Mouse (Mus musculus): ENCODE results near the gene Ncoa7. TPM values are rescaled to one million over a fixed set of nuclear protein-coding genes. Genes with fewer than 3 reads are reported as not detected.
"Not testable (repeated sequence)": the region's sequence is repeated elsewhere in the genome, so short reads cannot be mapped to it uniquely, and the experiment has no call there.

The Ncoa7 gene
- polyA plus RNA-seq, 1 experiment from 2014 or later = 11.5 TPM

DNA sequence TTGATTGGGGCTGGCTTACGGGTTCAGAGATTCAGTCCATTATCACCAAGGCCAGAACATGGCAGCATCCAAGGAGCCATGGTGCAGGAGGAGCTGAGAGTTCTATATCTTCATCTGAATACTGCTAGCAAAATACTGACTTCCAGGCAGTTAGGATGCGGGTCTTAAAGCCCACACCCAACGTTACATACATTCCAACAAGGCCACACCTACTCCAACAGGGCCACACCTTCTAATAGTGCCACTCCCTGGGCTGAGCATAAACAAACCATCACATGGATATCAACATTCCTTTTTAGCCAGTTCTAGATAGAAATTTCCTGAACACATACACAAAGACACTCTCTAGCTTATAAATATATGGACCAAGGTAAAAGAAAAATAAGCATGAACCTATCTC is 173.6 kb downstream of the Ncoa7 start, which contains the start of gene Hint3:
Gene Hint3 (minus strand): TSS at position 120 of the 400 bp plus-strand sequence.
- no peak for TF ChIP-seq CTCF (IDR thresholded peaks at IDR 0.05; ENCODE audit: low read depth)
- H3K27me3 ChIP-seq (ENCODE audit: insufficient read depth, low read length) = no peaks in the 10 kb centered on the region
- no peak for DNase-seq
- no peaks in the 10 kb centered on the region for H3K9me3 ChIP-seq (ENCODE audit: low read depth, low read length)
- no peak within 1 kb of the TSS for H3K4me3 ChIP-seq (ENCODE audit: low read depth, low read length)
- no peak within 1 kb of the TSS for H3K4me2 ChIP-seq
- no peaks in the 10 kb centered on the region for H3K36me3 ChIP-seq (ENCODE audit: insufficient read depth)
- ATAC-seq (ENCODE audit: insufficient read depth) = no peak
- no peak within 1 kb of the TSS for H3K9ac ChIP-seq
- WGBS = 74% methylated on average over 3 of the region's 3 CpGs
- no peak within 1 kb of the TSS for H3K27ac ChIP-seq (ENCODE audit: low read depth)
- H3K4me1 ChIP-seq (ENCODE audit: insufficient read depth) = no peaks in the 10 kb centered on the region

DNA sequence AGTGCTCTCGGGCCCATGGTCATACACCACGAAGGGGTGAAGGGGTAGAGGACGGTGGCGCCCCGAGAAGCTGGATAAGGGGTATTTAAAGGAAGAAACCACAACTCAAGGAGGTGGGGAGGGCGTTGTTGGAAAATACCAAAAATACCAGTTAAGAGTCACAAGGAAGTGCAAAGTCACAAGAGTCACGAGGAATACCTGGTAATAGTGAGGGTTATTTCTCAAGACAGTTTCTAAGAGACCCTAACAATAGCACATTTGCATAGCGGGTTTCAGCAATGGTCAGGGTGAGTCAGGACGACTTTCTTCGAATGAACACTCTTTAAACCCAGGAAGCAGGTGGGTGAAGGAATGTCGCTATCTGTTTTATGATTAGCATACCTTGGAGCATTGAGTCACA is 174.7 kb downstream of the Ncoa7 start:
- H3K9ac ChIP-seq; H3K4me1 ChIP-seq (ENCODE audit: insufficient read depth); H3K9me3 ChIP-seq (ENCODE audit: low read depth, low read length); H3K27ac ChIP-seq (ENCODE audit: low read depth); DNase-seq; H3K36me3 ChIP-seq (ENCODE audit: insufficient read depth); H3K27me3 ChIP-seq (ENCODE audit: insufficient read depth, low read length); H3K4me3 ChIP-seq (ENCODE audit: low read depth, low read length); ATAC-seq (ENCODE audit: insufficient read depth); H3K4me2 ChIP-seq: not testable (repeated sequence)
- 88% methylated on average over 11 of the region's 11 CpGs for WGBS

DNA sequence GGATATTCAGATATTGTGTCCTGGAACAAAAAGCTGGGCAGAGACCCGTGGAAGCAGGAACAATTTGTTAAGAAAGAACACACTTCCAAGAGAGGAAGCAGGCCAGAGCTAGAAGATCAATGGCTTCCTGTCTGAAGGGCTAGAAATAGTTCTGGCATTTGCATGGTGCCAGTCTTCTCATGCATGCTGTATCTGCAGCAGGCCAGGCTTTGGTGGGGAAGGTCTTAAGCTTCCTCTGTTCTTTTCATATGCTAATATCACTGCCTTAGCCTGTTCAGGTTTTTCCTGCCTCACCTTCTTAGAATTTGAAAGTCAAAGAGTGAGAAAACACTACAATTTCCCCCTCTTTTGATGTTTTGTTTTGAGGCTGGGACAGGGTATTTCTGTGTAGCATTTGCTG is 175.6 kb downstream of the Ncoa7 start:
- peak; percentile 49; the same call in 1 of the 2 replicates for ATAC-seq (ENCODE audit: insufficient read depth)
- H3K27me3 ChIP-seq (ENCODE audit: insufficient read depth, low read length) = no peaks in the 10 kb centered on the region
- no peak for TF ChIP-seq CTCF (IDR thresholded peaks at IDR 0.05; ENCODE audit: low read depth)
- no peaks in the 10 kb centered on the region for H3K4me1 ChIP-seq (ENCODE audit: insufficient read depth)
- no peaks in the 10 kb centered on the region for H3K9me3 ChIP-seq (ENCODE audit: low read depth, low read length)
- H3K27ac ChIP-seq (ENCODE audit: low read depth) = no peak overlapping the region
- H3K9ac ChIP-seq = no peak overlapping the region
- DNase-seq = peak; percentile 28
- no peaks in the 10 kb centered on the region for H3K36me3 ChIP-seq (ENCODE audit: insufficient read depth)
- 26% methylated on average over 1 of the region's 1 CpGs for WGBS
- no peak overlapping the region for H3K4me2 ChIP-seq
- H3K4me3 ChIP-seq (ENCODE audit: low read depth, low read length) = no peak overlapping the region

GRCm38 (mm10) chr10:30624161-30625019 is 178.7 kb downstream of the Ncoa7 start:
- Histone ChIP-seq H3K27ac (ENCODE audit: low read depth) (no peak overlapping the region), H3K9me3 (ENCODE audit: low read depth, low read length) (no peaks in the 10 kb centered on the region), H3K36me3 (ENCODE audit: insufficient read depth) (no peaks in the 10 kb centered on the region), H3K4me3 (ENCODE audit: low read depth, low read length) (no peak overlapping the region), H3K4me2 (no peak overlapping the region), H3K4me1 (ENCODE audit: insufficient read depth) (no peaks in the 10 kb centered on the region), H3K27me3 (ENCODE audit: insufficient read depth, low read length) (no peaks in the 10 kb centered on the region), H3K9ac (no peak overlapping the region)
- ATAC-seq (ENCODE audit: insufficient read depth) (no peak), DNase-seq (peak; percentile 40)
- 63% methylated on average over 5 of the region's 5 CpGs for WGBS
- TF ChIP-seq CTCF (IDR thresholded peaks at IDR 0.05; ENCODE audit: low read depth) = no peak

DNA sequence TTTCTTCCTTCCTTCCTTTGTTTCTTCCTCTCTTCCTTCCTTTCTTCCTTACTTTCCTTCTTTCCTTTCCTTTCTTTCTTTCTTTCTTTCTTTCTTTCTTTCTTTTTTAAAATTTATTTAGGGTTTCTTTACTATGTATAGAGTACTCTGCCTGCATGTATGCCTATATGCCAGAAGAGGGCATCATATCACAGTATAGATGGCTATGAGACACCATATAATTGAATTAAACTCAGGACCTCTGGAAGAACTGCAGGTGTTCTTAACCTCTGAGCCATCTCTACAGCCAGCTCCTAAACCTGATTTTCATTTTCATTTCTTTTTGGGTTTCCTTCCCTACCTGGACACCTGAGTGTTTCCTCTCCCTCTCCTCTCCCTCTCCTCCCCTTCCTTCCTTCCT is 180.2 kb downstream of the Ncoa7 start:
- no peak overlapping the region for H3K4me3 ChIP-seq (ENCODE audit: low read depth, low read length)
- no peak overlapping the region for H3K27ac ChIP-seq (ENCODE audit: low read depth)
- H3K4me1 ChIP-seq (ENCODE audit: insufficient read depth) = no peaks in the 10 kb centered on the region
- peak; percentile 35; the same call in 1 of the 2 replicates for TF ChIP-seq CTCF (IDR thresholded peaks at IDR 0.05; ENCODE audit: low read depth)
- H3K9me3 ChIP-seq (ENCODE audit: low read depth, low read length) = no peaks in the 10 kb centered on the region
- no peak for ATAC-seq (ENCODE audit: insufficient read depth)
- no peak overlapping the region for H3K9ac ChIP-seq
- H3K27me3 ChIP-seq (ENCODE audit: insufficient read depth, low read length) = no peaks in the 10 kb centered on the region
- peak; percentile 47 for DNase-seq
- H3K36me3 ChIP-seq (ENCODE audit: insufficient read depth) = no peaks in the 10 kb centered on the region
- no peak overlapping the region for H3K4me2 ChIP-seq

- ATAC-seq (ENCODE audit: insufficient read depth) (no peak), DNase-seq (no peak)
- H3K9ac ChIP-seq = peak overlapping the region; percentile 58
- peak overlapping the region; percentile 52 for H3K4me3 ChIP-seq (ENCODE audit: low read depth, low read length)
- WGBS = 44% methylated on average over 3 of the region's 3 CpGs
- no peak overlapping the region for H3K27ac ChIP-seq (ENCODE audit: low read depth)
- H3K4me2 ChIP-seq = peak overlapping the region; percentile 78
- H3K4me1 ChIP-seq (ENCODE audit: insufficient read depth) = no peaks in the 10 kb centered on the region
- no peaks in the 10 kb centered on the region for H3K36me3 ChIP-seq (ENCODE audit: insufficient read depth)
- no peaks in the 10 kb centered on the region for H3K27me3 ChIP-seq (ENCODE audit: insufficient read depth, low read length)
- H3K9me3 ChIP-seq (ENCODE audit: low read depth, low read length) = no peaks in the 10 kb centered on the region
- no peak for TF ChIP-seq CTCF (IDR thresholded peaks at IDR 0.05; ENCODE audit: low read depth)
Observed at GRCm38 (mm10) chr10:30618918-30619210, 184.3 kb downstream of the Ncoa7 start.

DNA sequence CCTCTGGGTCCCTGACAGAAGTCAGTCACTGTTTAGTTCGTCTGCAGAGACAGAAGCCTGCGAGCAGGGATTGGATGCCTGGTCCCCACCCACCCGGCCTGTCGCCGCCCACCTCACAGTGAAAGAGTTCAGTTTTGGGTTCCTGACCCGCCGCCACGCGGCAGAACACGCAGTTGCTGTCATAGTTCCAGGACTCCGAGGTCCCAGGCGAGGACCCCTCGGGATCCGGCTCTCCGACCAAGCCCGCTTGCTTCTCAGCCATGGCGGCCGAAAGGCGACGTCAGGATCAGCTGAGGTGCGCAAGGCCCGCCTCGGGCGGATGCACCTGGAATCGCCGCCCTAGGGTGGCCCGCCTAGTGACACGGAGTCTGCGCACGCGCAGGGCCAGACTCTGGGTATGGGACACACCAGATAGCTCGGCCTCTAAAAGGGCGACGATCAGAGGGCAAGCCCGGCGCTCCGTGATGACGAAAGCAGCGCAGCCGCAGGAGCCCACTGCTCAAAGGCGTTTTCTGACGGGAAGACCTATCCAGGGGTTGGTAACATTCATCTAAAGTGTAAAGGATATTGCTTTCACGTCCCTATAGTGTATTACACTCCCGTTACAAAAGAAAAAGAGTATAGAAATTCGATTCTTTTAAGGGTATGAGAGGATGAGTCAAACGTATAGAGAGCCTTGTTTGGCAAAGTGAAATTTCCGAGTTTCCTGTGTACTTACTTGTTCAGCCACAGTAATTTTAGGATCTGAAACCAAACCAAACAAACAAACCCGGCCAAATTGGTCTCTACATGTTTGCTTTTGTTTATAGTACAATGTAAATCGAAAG is 184.8 kb downstream of the Ncoa7 start:
- peak overlapping the region; percentile 78 for H3K4me2 ChIP-seq
- H3K36me3 ChIP-seq (ENCODE audit: insufficient read depth) = no peaks in the 10 kb centered on the region
- DNase-seq (peak; percentile 99), ATAC-seq (ENCODE audit: insufficient read depth) (peak; percentile 100)
- peak overlapping the region; percentile 58 for H3K9ac ChIP-seq
- H3K4me3 ChIP-seq (ENCODE audit: low read depth, low read length) = peak overlapping the region; percentile 52
- H3K27me3 ChIP-seq (ENCODE audit: insufficient read depth, low read length) = no peaks in the 10 kb centered on the region
- no peaks in the 10 kb centered on the region for H3K9me3 ChIP-seq (ENCODE audit: low read depth, low read length)
- peak; percentile 52 for TF ChIP-seq CTCF (IDR thresholded peaks at IDR 0.05; ENCODE audit: low read depth)
- H3K4me1 ChIP-seq (ENCODE audit: insufficient read depth) = no peaks in the 10 kb centered on the region
- WGBS = 1% methylated on average over 49 of the region's 49 CpGs
- H3K27ac ChIP-seq (ENCODE audit: low read depth) = peak overlapping the region; percentile 90
